Mouse (Mus musculus) c-Kit-positive CD71-positive TER-119-negative erythroid progenitor cells, embryonic 14.5 days (primary cell): ENCODE data around the gene 9230110F15Rik.
"Not testable (repeated sequence)": the region's sequence is repeated elsewhere in the genome, so short reads cannot be mapped to it uniquely, and the experiment has no call there.

ENCODE experiments used
- DNase-seq: peaks from one replicate; pipeline ENCODE4 v3.0.0-alpha.2; 2013; ENCODE audit warnings: low read depth

9230110F15Rik gene

DNA sequence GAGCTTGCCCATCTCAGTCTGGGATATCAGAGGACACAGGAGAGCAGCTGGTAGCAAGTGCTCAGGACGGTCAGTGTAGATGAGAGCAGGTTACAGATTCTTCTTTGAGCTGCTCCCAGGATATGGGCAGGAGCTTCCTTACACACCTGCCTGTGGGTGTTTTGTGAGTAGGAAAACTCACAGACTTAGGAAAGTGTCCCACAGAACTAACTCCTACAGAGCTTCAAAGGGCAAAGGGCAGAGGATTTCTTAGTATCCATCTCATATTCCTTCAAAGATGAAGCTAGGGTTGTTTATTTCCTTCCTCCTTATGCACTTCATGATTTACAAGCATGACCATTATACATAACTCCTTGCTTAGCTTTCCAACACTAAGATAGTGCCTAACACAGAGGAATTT lies at the start of gene 9230110F15Rik:
TSS of gene 9230110F15Rik (minus strand) at position 101 of the 400 bp plus-strand sequence.
- no peak for DNase-seq

DNA sequence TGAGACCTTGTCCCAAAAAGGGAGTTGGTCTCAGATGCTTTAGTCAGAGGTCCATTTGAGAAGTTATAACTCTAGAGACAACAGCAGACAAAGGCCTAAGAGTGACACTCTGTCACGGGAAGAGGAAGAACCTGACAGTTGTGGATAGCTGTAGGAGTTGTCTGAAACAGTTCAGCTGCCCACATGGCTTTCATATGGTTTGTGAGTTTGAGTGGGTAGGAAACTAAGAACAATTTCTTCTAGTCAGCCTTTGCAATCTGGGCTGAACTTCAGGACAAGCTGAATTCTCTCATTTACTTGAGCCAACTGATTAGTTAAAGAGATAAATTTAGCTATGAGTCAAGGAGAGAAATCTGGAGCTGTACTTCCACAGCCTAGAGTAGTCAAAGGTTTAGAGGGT lies 49.2 kb upstream of the 9230110F15Rik start:
- DNase-seq, result not testable (repeated sequence)

DNA sequence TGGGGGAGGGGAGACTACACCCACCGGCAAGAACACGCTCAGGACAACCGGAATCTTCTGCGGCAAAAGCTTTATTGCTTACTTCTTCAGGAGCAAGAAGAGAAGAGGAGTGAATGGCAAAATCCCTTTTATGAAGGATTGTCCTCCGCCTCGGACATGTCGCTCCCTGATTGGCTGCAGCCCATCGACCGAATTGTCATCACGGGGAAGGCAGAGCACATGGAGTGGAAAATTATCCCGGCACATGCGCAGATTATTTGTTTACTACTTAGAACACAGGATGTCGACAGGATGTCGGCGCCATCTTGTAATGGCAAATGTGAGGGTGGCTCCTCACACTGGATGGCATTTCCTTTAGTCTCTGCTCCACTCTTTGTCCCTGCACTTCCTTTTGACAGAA lies 26.1 kb downstream of the 9230110F15Rik start:
- not testable (repeated sequence) for DNase-seq

DNA sequence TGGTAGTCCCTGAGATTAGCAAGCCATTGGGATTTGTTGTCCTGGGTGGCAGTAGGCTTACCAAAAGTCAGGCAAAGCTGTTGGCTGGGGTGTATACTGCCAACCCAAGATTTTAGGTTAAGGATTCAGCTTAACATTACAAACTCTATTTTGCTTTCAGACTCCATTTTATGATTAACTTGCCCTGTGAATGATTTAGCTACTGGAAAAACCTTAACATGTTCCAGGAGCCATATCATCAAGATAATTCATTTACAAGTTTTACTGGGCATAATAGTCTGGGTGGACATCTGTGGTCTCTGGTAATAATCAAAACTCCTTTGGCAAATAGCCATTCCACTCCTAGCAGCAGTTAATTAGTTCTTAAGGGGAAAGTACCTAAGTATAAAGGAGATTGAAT lies 45.8 kb downstream of the 9230110F15Rik start:
- DNase-seq, result no peak

DNA sequence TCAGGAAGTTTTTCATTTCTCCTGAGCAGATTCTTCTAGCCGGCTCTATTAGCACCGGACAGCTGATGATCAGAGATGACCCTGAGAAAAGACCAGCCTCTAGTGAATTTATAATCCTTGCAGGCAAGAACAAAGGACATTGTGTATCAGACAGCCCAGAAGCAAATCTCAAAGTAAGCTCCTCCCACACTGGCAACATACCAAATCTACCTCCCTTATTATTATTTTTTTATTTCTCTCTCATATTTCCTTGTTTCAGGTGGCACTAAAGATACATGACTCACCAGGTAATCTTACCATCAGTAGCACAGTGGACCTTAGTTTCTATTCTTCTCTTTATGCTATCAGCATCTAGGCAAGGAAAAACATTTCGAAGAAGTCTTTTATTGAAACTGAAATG lies 53.9 kb downstream of the 9230110F15Rik start, which contains the start of the genes Gm27235 and D730048I06Rik:
TSS of gene Gm27235 (minus strand) at position 101 of the 400 bp plus-strand sequence.
TSS of gene D730048I06Rik (minus strand) at position 112 of the 400 bp plus-strand sequence.
- no peak for DNase-seq
